9 mouse cellular contexts compared by ENCODE assay signal in the genomic region with DNA sequence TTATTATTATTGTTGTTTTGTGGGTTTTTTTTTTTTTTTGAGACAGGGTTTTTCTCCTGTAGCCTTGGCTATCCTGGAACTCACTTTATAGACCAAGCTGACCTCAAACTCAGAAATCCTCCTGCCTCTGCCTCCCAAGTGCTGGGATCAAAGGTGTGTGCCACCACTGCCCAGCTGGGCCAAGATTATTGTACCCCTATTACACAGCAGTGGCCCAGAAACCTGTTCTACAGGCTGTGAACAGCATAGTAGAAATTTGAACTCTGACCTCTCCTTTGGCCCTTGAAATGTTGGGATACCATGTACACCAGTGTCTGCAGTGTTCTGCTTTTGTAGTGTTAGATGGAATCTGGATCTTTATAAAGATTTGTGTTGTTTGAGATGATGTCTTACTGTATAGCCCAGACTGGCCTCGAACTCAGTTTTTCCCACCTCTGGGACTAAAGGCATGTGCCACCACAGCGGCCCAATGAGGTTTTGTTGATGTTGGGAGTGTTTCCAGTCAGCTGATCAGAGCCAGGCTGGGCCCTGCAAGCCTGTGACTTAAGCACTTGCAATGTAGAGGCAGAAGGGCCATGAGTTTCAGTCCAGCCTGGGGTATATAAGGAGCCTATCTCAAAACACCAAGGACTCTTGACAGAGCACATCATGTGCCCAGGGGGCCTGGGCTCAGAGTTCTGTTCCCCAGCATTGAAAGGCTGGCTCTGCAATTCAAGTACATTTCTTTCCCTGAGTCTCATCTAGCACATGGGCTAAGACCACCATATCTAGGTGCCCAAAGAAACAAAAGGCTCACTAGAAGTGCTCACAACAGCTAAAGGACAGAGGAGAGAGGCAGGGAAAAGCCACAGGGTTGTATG. TPM values are rescaled to one million over a fixed set of nuclear protein-coding genes. Genes with fewer than 3 reads are reported as not detected.
DNase-seq lines count a peak whose midpoint lies in the region; ATAC-seq lines count a peak whose summit lies in the region.
"Had no signal": no experiment of that assay in that cellular context is flagged by ENCODE, and none has a peak within 500 bp of the region (broad histone marks: within the 10 kb centered on the region; RNA-seq: fewer than 3 reads in every experiment).

No protein-coding gene starts in this region.

- no peak overlapping the region; the same call in 1 of the 2 replicates for H3K4me3 ChIP-seq in heart, embryonic 13.5 days
- peak overlapping the region; percentile 98; the same call in 1 of the 2 replicates for H3K4me3 ChIP-seq in midbrain, embryonic 10.5 days

- no peaks in the 10 kb centered on the region for H3K9me3 ChIP-seq in heart, embryonic 13.5 days
- H3K9me3 ChIP-seq in midbrain, embryonic 10.5 days (replicated peaks): no peaks in the 10 kb centered on the region

- H3K27me3 ChIP-seq in heart, embryonic 13.5 days (replicated peaks): no peaks in the 10 kb centered on the region
- H3K27me3 ChIP-seq in midbrain, embryonic 10.5 days (ENCODE audit: low read depth, poor library complexity, severe bottlenecking): no peaks in the 10 kb centered on the region

- peak overlapping the region; percentile 40; the same call in 1 of the 2 replicates for H3K27ac ChIP-seq in heart, embryonic 13.5 days (replicated peaks)
- no peak overlapping the region for H3K27ac ChIP-seq in midbrain, embryonic 10.5 days (replicated peaks)
- H3K27ac ChIP-seq: macrophage had no signal

- peaks cover 36% of the 10 kb centered on the region for H3K4me1 ChIP-seq in heart, embryonic 13.5 days
- peaks cover 33% of the 10 kb centered on the region for H3K4me1 ChIP-seq in midbrain, embryonic 10.5 days

- ATAC-seq in cerebellum, adult (ENCODE audit: insufficient number of reproducible peaks, low FRiP score, low TSS enrichment): no peak
- ATAC-seq in heart, embryonic 13.5 days (ENCODE audit: extremely low read depth, insufficient number of reproducible peaks, low FRiP score, low TSS enrichment): no peak

- H3K36me3 ChIP-seq in heart, embryonic 13.5 days: peaks cover 28% of the 10 kb centered on the region
- H3K36me3 ChIP-seq in midbrain, embryonic 10.5 days: peaks cover 23% of the 10 kb centered on the region

- peak overlapping the region; percentile 58 for H3K9ac ChIP-seq in heart, embryonic 13.5 days

- H3K4me2 ChIP-seq in heart, embryonic 13.5 days: peak overlapping the region; percentile 87

- 87% methylated on average over 2 of the region's 2 CpGs for WGBS in heart, embryonic 13.5 days
- WGBS in midbrain, embryonic 10.5 days: 82% methylated on average over 2 of the region's 2 CpGs

- peak; percentile 58 for DNase-seq in cerebellum, adult 9-11 months
- DNase-seq in CD4-positive helper T cell, adult 2 months (ENCODE audit: low read depth, low spot score): peak; percentile 65
- DNase-seq in midbrain, embryonic 10.5 days (ENCODE audit: low spot score): no peak
- DNase-seq in embryo, embryonic 11 days: no peak
- DNase-seq in frontal cortex, postnatal 10 days (ENCODE audit: low spot score in 2 of 2): no peak
- no peak for DNase-seq in thymus, adult 18-20 months

RNA-seq across cellular contexts. Expression of gene Iqcn, which starts 1.0 kb away (rescaled TPM):
- not detected in 2 replicates for polyA plus RNA-seq in heart, embryonic 13.5 days (2015; fragmentation: Nextera tagmentation; extraction: Ambion mirVana)
- not detected in 2 replicates for polyA plus RNA-seq in midbrain, embryonic 10.5 days (2016; fragmentation: Nextera tagmentation; extraction: Ambion mirVana)
- polyA plus RNA-seq: macrophage had no signal

RNA-seq across cellular contexts. Expression of gene Jund, which starts 3.5 kb away (rescaled TPM):
- polyA plus RNA-seq in heart, embryonic 13.5 days (2015; fragmentation: Nextera tagmentation; extraction: Ambion mirVana): 68.6 and 76.9 TPM in 2 replicates
- 62.5 and 78.6 TPM in 2 replicates for polyA plus RNA-seq in midbrain, embryonic 10.5 days (2016; fragmentation: Nextera tagmentation; extraction: Ambion mirVana)

RNA-seq across cellular contexts. Expression of gene Gm3336, which starts 16.1 kb away (rescaled TPM):
- polyA plus RNA-seq in heart, embryonic 13.5 days (2015; fragmentation: Nextera tagmentation; extraction: Ambion mirVana): not detected in 2 replicates
- polyA plus RNA-seq in midbrain, embryonic 10.5 days (2016; fragmentation: Nextera tagmentation; extraction: Ambion mirVana): not detected in 2 replicates
- polyA plus RNA-seq: macrophage had no signal

RNA-seq across cellular contexts. Expression of gene Pde4c, which starts 21.3 kb away (rescaled TPM):
- 0.14 TPM in 1 of 2 replicates, not detected in the other for polyA plus RNA-seq in heart, embryonic 13.5 days (2015; fragmentation: Nextera tagmentation; extraction: Ambion mirVana)
- polyA plus RNA-seq in midbrain, embryonic 10.5 days (2016; fragmentation: Nextera tagmentation; extraction: Ambion mirVana): 0.72 and 0.78 TPM in 2 replicates
- polyA plus RNA-seq: macrophage had no signal

RNA-seq across cellular contexts. Expression of gene Lsm4, which starts 29.2 kb away (rescaled TPM):
- polyA plus RNA-seq in heart, embryonic 13.5 days (2015; fragmentation: Nextera tagmentation; extraction: Ambion mirVana): 269 and 297 TPM in 2 replicates
- 315 and 355 TPM in 2 replicates for polyA plus RNA-seq in midbrain, embryonic 10.5 days (2016; fragmentation: Nextera tagmentation; extraction: Ambion mirVana)

Comparison
In these comparisons a context has a peak if more than half of its experiments do, and no peak if none do; other contexts are left out.
1. DNase-seq: peak in cerebellum, adult 9-11 months (single experiment) and CD4-positive helper T cell, adult 2 months (single experiment); none in midbrain, embryonic 10.5 days (single experiment), embryo, embryonic 11 days (single experiment), frontal cortex, postnatal 10 days (0 of 2) and thymus, adult 18-20 months (0 of 2).